Mouse (Mus musculus): ENCODE data around the gene Rgs3. TPM values are rescaled to one million over a fixed set of nuclear protein-coding genes. Genes with fewer than 3 reads are reported as not detected.
A peak's percentile ranks its signal among the peaks of the same experiment; 100 is the strongest.

Gene Rgs3
- polyA plus RNA-seq, 2 experiments from 2014 or later: 45.2 to 51.1 TPM

GRCm38 (mm10) chr4:62694703-62695439 is 135.2 kb downstream of the Rgs3 start:
- no peak for ATAC-seq

- no peak for ATAC-seq
These were observed 135.9 kb downstream of the Rgs3 start for GRCm38 (mm10) chr4:62695523-62695922.

DNA sequence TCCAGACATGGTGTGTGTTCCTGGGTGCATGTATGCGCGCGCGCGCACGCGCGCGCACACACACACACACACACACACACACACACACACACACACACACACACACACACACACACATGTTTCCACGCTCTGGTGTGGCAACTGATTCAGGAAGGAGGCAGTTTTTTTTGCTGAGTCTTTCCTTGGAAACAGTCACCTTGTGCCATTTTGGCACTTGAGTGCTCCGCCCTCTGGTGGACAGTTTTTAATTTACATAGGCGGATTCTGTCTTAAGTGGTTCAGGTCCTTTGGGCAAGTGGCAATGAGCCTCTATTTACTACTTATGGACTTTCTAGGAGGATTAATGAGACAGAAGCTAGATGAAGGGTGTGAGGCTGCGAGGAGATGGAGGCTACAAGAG is 136.3 kb downstream of the Rgs3 start:
- peak; percentile 59 for ATAC-seq

DNA sequence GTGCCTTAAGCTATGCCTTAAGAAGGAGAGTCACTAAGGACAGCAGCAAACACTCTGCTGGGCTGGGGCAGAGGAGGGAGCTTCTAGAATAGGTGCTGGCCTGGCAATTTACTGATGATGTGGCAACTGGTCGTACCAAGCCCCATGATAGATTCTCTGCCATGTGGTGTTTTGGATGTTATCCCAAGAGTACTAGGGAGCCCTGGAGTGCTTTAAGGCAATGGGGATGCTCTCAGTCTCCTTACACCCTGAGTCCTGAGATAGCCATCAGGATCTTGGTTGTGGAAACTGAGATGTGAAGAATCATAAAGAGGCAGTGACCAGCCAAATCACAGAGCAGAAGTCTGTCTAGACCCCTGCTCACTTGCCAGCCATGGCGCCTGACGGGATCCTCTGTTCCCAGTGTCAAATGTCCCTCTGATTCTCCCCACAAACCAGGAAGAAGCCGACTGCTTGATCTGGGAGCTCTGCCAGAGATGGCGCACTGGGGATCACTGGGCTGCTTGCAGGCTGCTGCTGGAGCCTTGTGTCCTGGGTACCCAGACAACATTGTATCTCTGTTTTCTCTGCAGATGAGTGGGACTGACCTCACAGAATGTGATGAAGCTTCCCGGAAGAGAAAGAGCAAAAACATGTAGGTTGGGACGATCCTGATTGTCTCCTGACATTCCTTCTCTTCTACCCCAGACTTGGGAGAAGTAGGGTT is 137.2 kb downstream of the Rgs3 start:
- no peak for ATAC-seq

GRCm38 (mm10) chr4:62697469-62697868 is 137.8 kb downstream of the Rgs3 start:
- peak; percentile 37 for ATAC-seq

DNA sequence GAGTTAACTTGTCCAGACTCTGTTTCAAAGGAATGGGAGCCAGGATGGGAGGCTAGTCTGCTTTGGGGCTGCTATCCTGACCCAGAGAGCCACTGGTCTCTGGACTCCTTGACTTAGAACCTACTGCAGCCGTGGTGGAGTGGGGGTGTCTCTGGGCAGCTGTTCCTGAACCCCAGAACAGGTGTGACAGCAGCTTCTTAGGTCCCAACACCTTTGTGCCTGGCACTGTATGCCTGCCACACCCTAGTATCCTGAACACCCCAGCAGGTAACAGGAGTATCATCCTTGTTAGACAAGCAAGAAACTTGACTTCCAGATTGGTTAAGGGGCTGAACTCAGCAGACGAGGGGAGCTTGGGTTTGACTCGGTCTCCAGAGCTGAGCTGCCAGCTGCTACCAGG is 138.9 kb downstream of the Rgs3 start:
- ATAC-seq: no peak

- no peak for ATAC-seq
These were observed 139.7 kb downstream of the Rgs3 start for GRCm38 (mm10) chr4:62699191-62699812.

GRCm38 (mm10) chr4:62700426-62700825 is 140.8 kb downstream of the Rgs3 start:
- no peak for ATAC-seq

DNA sequence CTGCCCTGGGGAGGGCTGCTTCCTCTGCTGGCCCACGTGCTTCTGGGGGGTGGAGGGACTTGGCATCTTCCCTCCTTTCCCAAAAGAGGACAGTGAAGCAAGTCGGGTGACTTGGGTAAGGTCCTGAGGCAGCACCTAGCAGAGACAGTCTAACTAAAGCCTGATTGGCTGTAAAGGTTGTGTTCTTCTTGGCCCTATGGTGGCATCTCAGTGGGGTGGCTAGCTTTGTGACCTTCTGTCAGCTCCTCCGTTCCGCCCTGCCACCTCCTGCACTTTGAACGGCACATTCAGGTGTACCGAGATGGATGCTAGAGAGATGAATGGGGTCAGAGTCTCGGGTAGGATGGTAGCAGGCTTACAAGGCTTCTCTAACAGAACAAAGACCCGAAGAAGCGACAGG is 143.5 kb downstream of the Rgs3 start:
- no peak for ATAC-seq

- ATAC-seq: no peak
These were observed 144.6 kb downstream of the Rgs3 start for GRCm38 (mm10) chr4:62704204-62704603.

- no peak for ATAC-seq
These were observed 145.4 kb downstream of the Rgs3 start for GRCm38 (mm10) chr4:62705013-62705412.

DNA sequence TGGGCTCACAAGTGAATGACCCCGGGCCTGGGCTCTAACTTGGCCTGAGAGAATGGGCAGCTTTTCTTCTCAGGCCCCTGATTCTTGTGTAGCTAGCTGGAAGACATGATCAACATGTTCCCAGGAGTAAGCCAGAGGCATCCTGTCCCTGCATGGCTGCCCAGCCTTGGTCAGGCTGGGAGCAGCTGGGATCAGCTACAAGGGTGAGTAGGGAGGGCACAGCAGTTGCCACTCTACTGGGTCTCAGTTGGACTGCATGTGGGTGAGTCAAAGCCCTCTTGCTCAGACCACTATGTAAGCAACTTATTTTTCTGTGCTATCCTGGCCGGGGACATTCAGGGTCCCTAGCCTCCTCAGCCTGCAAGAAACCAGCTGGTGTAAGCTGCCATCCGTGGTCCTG is 146.1 kb downstream of the Rgs3 start:
- no peak for ATAC-seq

GRCm38 (mm10) chr4:62708084-62708483 is 148.4 kb downstream of the Rgs3 start:
- no peak for ATAC-seq

DNA sequence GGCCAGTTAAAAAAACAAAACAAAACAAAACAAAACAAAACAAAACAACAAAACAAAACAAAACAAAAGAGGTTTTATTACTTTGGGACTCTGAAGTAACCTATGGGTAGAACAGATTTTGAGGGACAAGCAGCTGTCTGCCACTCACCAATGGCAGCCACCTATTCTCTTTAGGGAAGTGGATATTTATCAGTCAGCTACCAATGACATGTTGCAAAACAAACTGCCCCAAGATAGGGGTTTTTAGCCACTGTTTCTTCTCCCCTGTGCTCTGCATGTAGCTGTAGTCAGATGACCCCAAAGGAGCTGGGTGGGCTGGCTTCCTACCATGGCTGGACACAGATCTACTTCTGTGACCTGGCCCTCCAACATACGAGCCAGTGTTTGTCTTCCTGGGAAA is 149.3 kb downstream of the Rgs3 start:
- ATAC-seq: no peak

DNA sequence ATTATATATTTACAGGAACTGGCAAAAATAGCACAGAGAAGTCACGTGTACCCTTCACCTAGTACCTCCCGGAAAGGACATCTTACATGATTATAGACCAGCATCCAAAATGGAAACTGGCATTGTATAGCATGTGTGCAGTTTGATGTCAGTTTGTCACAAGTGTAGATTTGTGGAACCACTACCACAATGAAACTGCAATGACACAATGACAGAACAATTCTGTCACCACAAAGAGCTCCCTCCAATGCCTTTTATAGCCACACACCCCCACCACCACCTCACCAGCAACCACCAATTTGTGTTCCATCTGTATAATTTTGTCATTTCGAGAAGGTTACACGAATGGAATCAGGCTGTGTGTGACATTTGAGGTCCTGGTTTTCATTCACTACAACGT is 149.8 kb downstream of the Rgs3 start:
- no peak for ATAC-seq

DNA sequence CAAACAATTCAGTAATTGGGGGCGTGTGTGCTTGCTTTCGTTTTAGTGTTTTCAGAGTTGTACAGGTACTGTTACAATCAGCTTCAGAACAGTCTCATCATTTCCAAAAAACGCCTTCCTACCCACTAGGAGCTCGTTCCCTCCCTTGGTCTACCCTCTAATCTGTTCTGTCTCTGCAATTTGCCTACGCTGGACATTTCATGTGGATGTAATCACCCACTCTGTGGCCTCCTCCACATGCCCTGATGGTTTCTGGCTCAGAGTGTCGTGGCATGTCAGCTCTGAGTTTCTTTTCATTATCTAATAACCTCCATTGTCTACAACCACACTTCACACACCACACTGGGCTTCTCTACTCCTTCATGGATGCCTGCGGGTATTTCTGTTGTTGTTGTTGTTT is 151.5 kb downstream of the Rgs3 start:
- no peak for ATAC-seq

DNA sequence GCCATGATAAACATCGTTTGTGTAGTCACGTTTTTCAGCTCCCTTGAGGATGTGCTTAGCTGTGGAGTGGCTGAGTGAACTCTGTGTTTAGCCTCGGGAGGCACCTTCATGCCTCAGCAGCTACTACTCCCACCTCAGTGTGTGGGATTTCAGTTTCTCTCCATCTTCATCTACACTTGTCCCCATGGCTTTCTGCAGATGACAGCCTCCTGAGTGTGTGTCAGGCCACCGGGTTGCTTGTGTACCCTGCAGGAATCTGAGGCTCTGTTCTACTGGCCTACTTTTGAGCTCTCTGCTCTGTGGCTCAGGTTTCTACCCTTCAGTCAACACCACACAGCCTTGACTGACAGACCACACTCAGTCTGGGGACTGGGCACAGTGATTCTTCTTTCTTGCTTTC is 151.9 kb downstream of the Rgs3 start:
- ATAC-seq: no peak

DNA sequence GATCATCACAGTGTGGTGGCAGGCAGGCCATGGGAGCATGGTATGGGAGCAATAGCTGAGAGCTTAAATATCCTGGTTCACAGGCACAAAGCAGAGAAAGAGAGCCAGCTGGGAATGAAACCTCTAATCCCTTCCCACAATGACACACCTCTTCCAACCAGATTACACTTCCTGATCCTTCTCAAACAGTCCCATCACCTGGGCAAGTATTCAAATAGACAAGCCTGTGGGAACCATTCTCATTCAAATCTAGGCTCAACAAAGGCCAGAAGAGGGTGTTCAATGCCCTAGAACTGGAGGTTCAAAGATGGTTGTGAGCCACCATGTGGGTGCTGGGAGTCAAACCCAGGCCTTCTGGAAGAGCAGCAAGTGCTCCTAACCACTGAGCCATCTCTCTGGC is 161.2 kb downstream of the Rgs3 start:
- ATAC-seq: no peak

DNA sequence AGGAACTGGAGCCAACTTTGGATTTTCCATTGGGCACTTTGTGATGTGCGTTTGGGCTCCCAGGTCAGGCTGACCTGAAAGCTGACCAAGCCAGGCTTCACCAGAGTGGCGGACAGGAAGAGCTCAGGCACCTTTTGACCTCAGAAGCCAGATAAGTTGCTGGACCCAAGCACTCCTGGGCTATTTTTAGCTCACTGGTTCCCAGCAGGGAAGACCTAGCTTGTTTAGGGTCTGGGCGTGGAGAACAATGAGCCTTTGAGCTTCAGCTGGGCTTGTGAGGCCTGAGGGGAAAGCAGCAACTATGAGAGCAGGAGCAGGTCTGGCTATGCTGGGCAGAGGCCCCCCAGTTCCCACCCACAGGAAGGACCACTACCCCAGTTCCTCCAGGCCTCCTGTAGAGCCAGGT is 162.4 kb downstream of the Rgs3 start:
- no peak for ATAC-seq

DNA sequence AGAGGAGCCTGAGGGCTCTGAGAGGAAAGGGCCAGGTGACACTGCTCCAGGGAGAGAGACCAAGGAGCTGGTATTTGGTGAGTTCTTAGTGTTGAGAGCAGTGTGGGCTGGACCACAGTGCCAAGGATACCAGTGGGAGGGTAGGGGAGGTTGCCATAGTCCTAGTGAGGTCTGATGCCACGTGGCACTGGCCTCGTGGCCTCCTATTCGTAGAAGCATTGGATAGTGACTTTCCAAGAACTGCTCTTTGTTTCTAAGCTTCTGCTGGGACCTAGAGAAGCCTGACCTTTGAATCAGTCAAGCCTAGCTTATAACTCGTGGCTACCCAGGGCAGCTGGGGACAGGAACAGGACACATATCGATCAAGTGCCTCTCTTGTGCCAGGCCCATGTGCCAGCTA is 164.1 kb downstream of the Rgs3 start:
- ATAC-seq: no peak

- ATAC-seq: no peak
These were observed 166.8 kb downstream of the Rgs3 start for GRCm38 (mm10) chr4:62726282-62726937.

GRCm38 (mm10) chr4:62727541-62728303 is 168.1 kb downstream of the Rgs3 start:
- ATAC-seq: no peak

GRCm38 (mm10) chr4:62728471-62728870 is 168.8 kb downstream of the Rgs3 start:
- no peak for ATAC-seq
